Mouse (Mus musculus) neural tube, embryonic 13.5 days (tissue): ENCODE data around the gene Pola1. TPM values are rescaled to one million over a fixed set of nuclear protein-coding genes. Genes with fewer than 3 reads are reported as not detected.

ENCODE experiments used
- ATAC-seq: fragments of 200-750 bp; cut with Nextera tagmentation; 2 replicates; pipeline ENCODE4 v1.8.0; 2017; ENCODE audit warnings: low read depth, mild to moderate bottlenecking, moderate TSS enrichment, moderate library complexity
- H3K27ac ChIP-seq: fragments of 300-500 bp; sonication (generic); replicated peaks from 2 replicates; pipeline ENCODE4 v1.5.1; 2015; ENCODE audit warnings: moderate library complexity, mild to moderate bottlenecking, inconsistent platforms
- H3K27me3 ChIP-seq: fragments of 300-500 bp; sonication (generic); 2 replicates; pipeline ENCODE4 v1.6.1; 2015; ENCODE audit warnings: mild to moderate bottlenecking, inconsistent platforms
- H3K36me3 ChIP-seq: fragments of 300-500 bp; sonication (generic); 2 replicates; pipeline ENCODE4 v1.6.1; 2015; ENCODE audit warnings: mild to moderate bottlenecking, inconsistent platforms
- H3K4me1 ChIP-seq: fragments of 300-500 bp; sonication (generic); replicated peaks from 2 replicates; pipeline ENCODE4 v1.6.1; 2015; ENCODE audit warnings: inconsistent platforms
- H3K4me2 ChIP-seq: fragments of 300-500 bp; sonication (generic); 2 replicates; pipeline ENCODE4 v1.6.1; 2015; ENCODE audit warnings: inconsistent platforms, mild to moderate bottlenecking, moderate library complexity
- H3K4me3 ChIP-seq: fragments of 300-500 bp; sonication (generic); 2 replicates; pipeline ENCODE4 v1.5.1; 2015; ENCODE audit warnings: mild to moderate bottlenecking, inconsistent platforms
- H3K9ac ChIP-seq: fragments of 300-500 bp; sonication (generic); 2 replicates; pipeline ENCODE4 v1.6.1; 2015; ENCODE audit warnings: moderate library complexity, mild to moderate bottlenecking, inconsistent platforms
- H3K9me3 ChIP-seq: fragments of 300-500 bp; sonication (generic); 2 replicates; pipeline ENCODE4 v1.6.1; 2016; ENCODE audit warnings: inconsistent platforms
- WGBS: fragments of 180-500 bp; shearing (Covaris S2); methylation state at CpG from one replicate; pipeline ENCODE4 v1.1.7; 2015; 5-methylcytosine and 5-hydroxymethylcytosine counted together
- polyA plus RNA-seq: library from polyadenylated mRNA; unstranded; fragments of >200 nt; fragmentation: Nextera tagmentation; extraction: Ambion mirVana; gene quantifications from 2 replicates; pipeline ENCODE4 v1.2.1, GENCODE M21; 2015

Pola1 gene
- polyA plus RNA-seq, result 4.4 and 5.2 TPM in 2 replicates

GRCm38 (mm10) chrX:93631657-93632449 is at the start of gene Pola1:
Pola1 (minus strand) TSS chrX:93632155.
- Histone ChIP-seq H3K4me3 (peak within 1 kb of the TSS; percentile 52), H3K4me1 (no peaks in the 10 kb centered on the region), H3K9ac (peak within 1 kb of the TSS; percentile 69), H3K4me2 (peak within 1 kb of the TSS; percentile 61), H3K27ac (0 out of 2 replicates have a peak within 1 kb of the TSS, but pooled peaks have one; percentile 23), H3K9me3 (no peaks in the 10 kb centered on the region), H3K36me3 (no peaks in the 10 kb centered on the region), H3K27me3 (no peaks in the 10 kb centered on the region)
- WGBS, result 18% methylated on average over 52 of the region's 53 CpGs
- ATAC-seq, result peak; percentile 99

DNA sequence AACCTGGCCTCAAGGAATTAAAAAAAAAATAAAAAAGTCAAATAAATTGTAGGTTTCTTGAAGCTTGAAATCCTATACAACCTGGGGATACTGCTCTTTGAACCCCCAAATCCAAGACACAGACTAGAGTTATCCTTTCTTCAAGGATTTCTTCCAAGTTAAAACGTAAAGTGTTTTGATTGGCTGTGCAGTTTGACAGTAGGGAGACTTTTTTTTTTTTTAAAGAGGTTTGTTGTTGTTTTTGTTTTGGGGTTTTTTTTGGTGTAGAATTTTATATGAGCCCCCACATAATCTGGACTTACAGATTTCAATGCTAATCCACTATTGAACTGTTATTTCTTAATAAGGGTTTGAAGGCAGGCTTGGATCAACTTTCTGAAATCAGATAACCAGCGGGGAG is 44.3 kb upstream of the Pola1 start:
- H3K9me3 ChIP-seq, result no peaks in the 10 kb centered on the region
- peak overlapping the region; percentile 57 for H3K4me2 ChIP-seq
- H3K27me3 ChIP-seq, result no peaks in the 10 kb centered on the region
- no peak for ATAC-seq
- peak overlapping the region; percentile 90 for H3K27ac ChIP-seq
- peak overlapping the region; percentile 41 for H3K4me3 ChIP-seq
- peaks cover 9% of the 10 kb centered on the region for H3K4me1 ChIP-seq
- 70% methylated on average over 2 of the region's 2 CpGs for WGBS
- H3K36me3 ChIP-seq, result no peaks in the 10 kb centered on the region
- H3K9ac ChIP-seq, result peak overlapping the region; percentile 71; the same call in 1 of the 2 replicates

GRCm38 (mm10) chrX:93674836-93675795 is 43.2 kb upstream of the Pola1 start:
- peak; percentile 100 for ATAC-seq

GRCm38 (mm10) chrX:93674432-93674831 is 42.5 kb upstream of the Pola1 start:
- 40% methylated on average over 3 of the region's 3 CpGs for WGBS
- Histone ChIP-seq H3K27me3 (no peaks in the 10 kb centered on the region), H3K27ac (peak overlapping the region; percentile 90), H3K4me1 (peaks cover 9% of the 10 kb centered on the region), H3K4me3 (peak overlapping the region; percentile 41), H3K9me3 (no peaks in the 10 kb centered on the region), H3K4me2 (peak overlapping the region; percentile 57), H3K36me3 (no peaks in the 10 kb centered on the region), H3K9ac (no peak overlapping the region)
- peak; percentile 28 for ATAC-seq

More at GRCm38 (mm10) chrX:93674836-93675795, 43.2 kb upstream of the Pola1 start:
- Histone ChIP-seq H3K4me1 (peaks cover 9% of the 10 kb centered on the region), H3K4me2 (peak overlapping the region; percentile 57), H3K9me3 (no peaks in the 10 kb centered on the region), H3K27ac (peak overlapping the region; percentile 90), H3K4me3 (peak overlapping the region; percentile 41), H3K27me3 (no peaks in the 10 kb centered on the region), H3K36me3 (no peaks in the 10 kb centered on the region), H3K9ac (peak overlapping the region; percentile 71)
- 14% methylated on average over 19 of the region's 19 CpGs for WGBS

- Histone ChIP-seq H3K4me1 (no peaks in the 10 kb centered on the region), H3K36me3 (no peaks in the 10 kb centered on the region), H3K9ac (no peak overlapping the region), H3K27ac (no peak overlapping the region), H3K9me3 (no peaks in the 10 kb centered on the region), H3K4me3 (no peak overlapping the region), H3K4me2 (no peak overlapping the region), H3K27me3 (no peaks in the 10 kb centered on the region)
- WGBS, result 74% methylated on average over 4 of the region's 4 CpGs
- ATAC-seq, result no peak
Measured at GRCm38 (mm10) chrX:93664787-93665186, 32.8 kb upstream of the Pola1 start.

GRCm38 (mm10) chrX:93663919-93664586 is 32.1 kb upstream of the Pola1 start:
- no peaks in the 10 kb centered on the region for H3K4me1 ChIP-seq
- no peak overlapping the region for H3K27ac ChIP-seq
- ATAC-seq, result no peak
- WGBS, result 94% methylated on average over 5 of the region's 5 CpGs
- H3K27me3 ChIP-seq, result no peaks in the 10 kb centered on the region
- no peaks in the 10 kb centered on the region for H3K36me3 ChIP-seq
- H3K4me3 ChIP-seq, result no peak overlapping the region
- no peaks in the 10 kb centered on the region for H3K9me3 ChIP-seq
- H3K9ac ChIP-seq, result no peak overlapping the region
- no peak overlapping the region for H3K4me2 ChIP-seq

- no peaks in the 10 kb centered on the region for H3K9me3 ChIP-seq
- no peak overlapping the region for H3K4me3 ChIP-seq
- no peak overlapping the region for H3K9ac ChIP-seq
- H3K36me3 ChIP-seq, result no peaks in the 10 kb centered on the region
- no peak overlapping the region for H3K27ac ChIP-seq
- WGBS, result 85% methylated on average over 5 of the region's 5 CpGs
- no peaks in the 10 kb centered on the region for H3K27me3 ChIP-seq
- no peaks in the 10 kb centered on the region for H3K4me1 ChIP-seq
- H3K4me2 ChIP-seq, result no peak overlapping the region
- ATAC-seq, result no peak
Measured at GRCm38 (mm10) chrX:93655153-93655552, 23.2 kb upstream of the Pola1 start.

DNA sequence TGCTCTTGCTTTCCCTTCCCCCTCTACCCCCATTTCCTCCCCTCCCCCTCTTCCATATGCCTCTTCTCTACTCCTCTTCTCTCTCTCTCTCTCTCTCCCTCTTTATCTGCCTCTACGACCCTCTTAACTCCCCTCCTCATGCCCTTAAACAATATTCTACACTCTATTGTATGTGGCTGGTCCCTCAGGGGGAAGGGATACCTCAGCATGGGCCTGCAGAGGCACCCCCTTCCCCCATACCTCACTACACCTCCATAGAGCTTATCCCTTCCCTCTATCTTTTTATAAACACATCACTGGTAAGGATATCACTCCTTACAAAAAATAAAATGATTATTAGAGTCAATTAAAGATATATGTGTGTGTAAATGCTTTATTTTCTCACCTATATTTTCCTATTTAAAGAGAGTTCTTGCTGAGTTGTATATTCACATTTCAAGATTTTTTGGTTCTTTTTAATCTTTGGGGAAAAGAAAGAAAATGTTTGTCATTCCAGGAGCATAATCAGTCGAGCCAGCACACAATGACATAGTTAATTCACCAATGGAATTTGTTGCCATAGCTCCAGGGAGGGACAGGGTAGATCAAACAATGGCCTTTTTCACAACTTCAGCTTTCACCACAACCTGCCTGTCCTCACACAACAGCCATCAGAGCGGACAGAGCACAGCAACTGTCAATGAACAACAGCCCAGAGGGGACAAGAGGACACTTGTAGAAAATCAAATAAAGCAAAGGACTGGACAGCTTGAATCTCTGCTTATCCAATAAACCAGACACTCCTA is 22.5 kb upstream of the Pola1 start, which contains the start of gene Pcyt1b:
Gene Pcyt1b, plus strand, starts transcription at position 646 of the 785 bp plus-strand sequence.
- WGBS, result 25% methylated on average over 3 of the region's 3 CpGs
- no peak for ATAC-seq
- Histone ChIP-seq H3K4me3 (no peak within 1 kb of the TSS), H3K9ac (no peak within 1 kb of the TSS), H3K36me3 (no peaks in the 10 kb centered on the region), H3K4me2 (no peak within 1 kb of the TSS), H3K9me3 (no peaks in the 10 kb centered on the region), H3K4me1 (no peaks in the 10 kb centered on the region), H3K27me3 (no peaks in the 10 kb centered on the region), H3K27ac (no peak within 1 kb of the TSS)

GRCm38 (mm10) chrX:93650738-93651137 is 18.8 kb upstream of the Pola1 start:
- Histone ChIP-seq H3K9me3 (no peaks in the 10 kb centered on the region), H3K27ac (no peak overlapping the region), H3K36me3 (no peaks in the 10 kb centered on the region), H3K27me3 (no peaks in the 10 kb centered on the region), H3K4me2 (no peak overlapping the region), H3K4me1 (no peaks in the 10 kb centered on the region), H3K4me3 (no peak overlapping the region), H3K9ac (no peak overlapping the region)
- WGBS, result 89% methylated on average over 2 of the region's 2 CpGs
- no peak for ATAC-seq

GRCm38 (mm10) chrX:93644022-93644421 is 12.1 kb upstream of the Pola1 start:
- H3K4me1 ChIP-seq, result no peaks in the 10 kb centered on the region
- H3K36me3 ChIP-seq, result no peaks in the 10 kb centered on the region
- no peak for ATAC-seq

GRCm38 (mm10) chrX:93643600-93643999 is 11.6 kb upstream of the Pola1 start:
- no peak for ATAC-seq
- Histone ChIP-seq H3K4me2 (no peak overlapping the region), H3K4me1 (no peaks in the 10 kb centered on the region), H3K9me3 (no peaks in the 10 kb centered on the region), H3K27me3 (no peaks in the 10 kb centered on the region), H3K27ac (no peak overlapping the region), H3K36me3 (no peaks in the 10 kb centered on the region), H3K9ac (no peak overlapping the region), H3K4me3 (no peak overlapping the region)
- WGBS, result 90% methylated on average over 3 of the region's 3 CpGs

More at GRCm38 (mm10) chrX:93644022-93644421, 12.1 kb upstream of the Pola1 start:
- Histone ChIP-seq H3K9me3 (no peaks in the 10 kb centered on the region), H3K4me3 (no peak overlapping the region), H3K4me2 (no peak overlapping the region), H3K9ac (no peak overlapping the region), H3K27me3 (no peaks in the 10 kb centered on the region), H3K27ac (no peak overlapping the region)
